22 mouse cellular contexts compared by ENCODE assay signal in genomic region chr13:38615656-38616055, GRCm38 (mm10). TPM values are rescaled to one million over a fixed set of nuclear protein-coding genes. Genes with fewer than 3 reads are reported as not detected.
A peak's percentile ranks its signal among the peaks of the same experiment; 100 is the strongest.
DNase-seq lines count a peak whose midpoint lies in the region; ATAC-seq and TF ChIP-seq lines count a peak whose summit lies in the region.
"Had no signal": no experiment of that assay in that cellular context is flagged by ENCODE, and none has a peak within 500 bp of the region (broad histone marks: within the 10 kb centered on the region; RNA-seq: fewer than 3 reads in every experiment).

No protein-coding gene starts in this region.

- WGBS in liver, embryonic 11.5 days = 39% methylated on average over 5 of the region's 5 CpGs
- 23% methylated on average over 5 of the region's 5 CpGs for WGBS in liver, embryonic 15.5 days (ENCODE audit: insufficient replicate concordance)
- WGBS in cerebellum, adult 2 months = 92% methylated on average over 5 of the region's 5 CpGs
- WGBS in forebrain, embryonic 15.5 days = 96% methylated on average over 5 of the region's 5 CpGs

- TF ChIP-seq POLR2A in MEL (IDR thresholded peaks at IDR 0.05; ENCODE audit: control insufficient read depth in 1 of 2, insufficient read depth in 1 of 2, low read depth in 1 of 2, low read length in 2 of 2, poor library complexity in 1 of 2) = peak in 1 of 2 experiments; percentile 35; a peak in 1 of 4 replicates
- TF ChIP-seq POLR2A in cerebellum, adult 2 months (IDR thresholded peaks at IDR 0.05; ENCODE audit: borderline replicate concordance, insufficient read depth, low read length) = no peak

- H3K27ac ChIP-seq in MEL (ENCODE audit: control insufficient read depth, low read depth, low read length) = peak overlapping the region; percentile 80
- H3K27ac ChIP-seq in liver, embryonic 11.5 days (ENCODE audit: low read depth, low read length) = peak overlapping the region; percentile 30
- H3K27ac ChIP-seq in liver, embryonic 15.5 days (replicated peaks) = peak overlapping the region; percentile 41
- H3K27ac ChIP-seq in cerebellum, adult 2 months (ENCODE audit: insufficient read depth, low read length) = no peak overlapping the region
- H3K27ac ChIP-seq in forebrain, embryonic 15.5 days (replicated peaks) = no peak overlapping the region
- H3K27ac ChIP-seq: forebrain, embryonic 10.5 days; hindbrain, embryonic 12.5 days had no signal

- peak; percentile 70 for DNase-seq in MEL (ENCODE audit: low read depth, low spot score)
- no peak for DNase-seq in liver, embryonic 11.5 days (ENCODE audit: low spot score)
- no peak for DNase-seq in cerebellum, adult 2 months
- DNase-seq in adrenal gland, postnatal 36 days = no peak
- DNase-seq: adrenal gland, postnatal 10 days; B cell, adult 2 months; cerebellum, adult 11-12 months; cerebellum, postnatal 10 days; gastrocnemius, postnatal 10 days; heart, adult 18-20 months; heart, postnatal 10 days; heart, postnatal 4 days had no signal

- H3K27me3 ChIP-seq in MEL (ENCODE audit: control insufficient read depth in 1 of 2, insufficient read depth in 2 of 2, low read length in 2 of 2) = no peaks in the 10 kb centered on the region
- H3K27me3 ChIP-seq in liver, embryonic 11.5 days (replicated peaks; ENCODE audit: control insufficient read depth, insufficient read depth, low read length) = no peaks in the 10 kb centered on the region
- no peaks in the 10 kb centered on the region for H3K27me3 ChIP-seq in liver, embryonic 15.5 days
- H3K27me3 ChIP-seq in cerebellum, adult 2 months (ENCODE audit: control insufficient read depth, insufficient read depth, low read length) = no peaks in the 10 kb centered on the region
- H3K27me3 ChIP-seq in forebrain, embryonic 15.5 days = no peaks in the 10 kb centered on the region
- H3K27me3 ChIP-seq: hindbrain, embryonic 12.5 days had no signal

- TF ChIP-seq CTCF in MEL (IDR thresholded peaks at IDR 0.05 in 2 of 3, conservative IDR thresholded peaks at IDR 0.05 in 1 of 3; ENCODE audit: control insufficient read depth in 1 of 3, insufficient read depth in 1 of 3, low read depth in 2 of 3, low read length in 3 of 3, poor library complexity in 1 of 3, severe bottlenecking in 1 of 3) = no peak
- no peak for TF ChIP-seq CTCF in cerebellum, adult 2 months (IDR thresholded peaks at IDR 0.05; ENCODE audit: borderline replicate concordance, insufficient read depth, low read depth, low read length)

- H3K79me2 ChIP-seq in MEL (ENCODE audit: control insufficient read depth, insufficient read depth, low read length, poor library complexity) = no peaks in the 10 kb centered on the region

- ATAC-seq in liver, embryonic 11.5 days (replicated peaks; ENCODE audit: low FRiP score) = peak; percentile 79
- ATAC-seq in liver, embryonic 15.5 days (ENCODE audit: insufficient read depth) = peak; percentile 65
- peak; percentile 58 for ATAC-seq in megakaryocyte-erythroid progenitor cell, adult 5-6 weeks (replicated peaks; ENCODE audit: low FRiP score, low TSS enrichment, poor library complexity, severe bottlenecking)
- ATAC-seq in forebrain, embryonic 15.5 days (replicated peaks) = no peak
- ATAC-seq: CD4-positive, CD25-positive, alpha-beta regulatory T cell, adult 4 months; forebrain, embryonic 16.5 days; hindbrain, embryonic 16.5 days; inflammation-experienced regulatory T-cells, adult 6 months had no signal

- peaks cover 4 to 24% of the 10 kb centered on the region in 2 experiments; a peak in 3 of 4 replicates for H3K36me3 ChIP-seq in MEL (ENCODE audit: control insufficient read depth in 1 of 2, insufficient read depth in 2 of 2, low read length in 2 of 2)
- peaks cover 10% of the 10 kb centered on the region for H3K36me3 ChIP-seq in liver, embryonic 11.5 days (ENCODE audit: control insufficient read depth, insufficient read depth, low read length)
- peaks cover 13% of the 10 kb centered on the region for H3K36me3 ChIP-seq in liver, embryonic 15.5 days (replicated peaks)
- peaks cover 5% of the 10 kb centered on the region; the same call in 1 of the 2 replicates for H3K36me3 ChIP-seq in forebrain, embryonic 15.5 days

- H3K4me1 ChIP-seq in MEL (ENCODE audit: control insufficient read depth in 1 of 2, insufficient read depth in 2 of 2, low read length in 2 of 2) = peaks cover 27 to 33% of the 10 kb centered on the region in 2 experiments
- peaks cover 37% of the 10 kb centered on the region for H3K4me1 ChIP-seq in liver, embryonic 11.5 days (replicated peaks; ENCODE audit: control insufficient read depth, insufficient read depth, low read length)
- H3K4me1 ChIP-seq in liver, embryonic 15.5 days (replicated peaks) = peaks cover 50% of the 10 kb centered on the region
- no peaks in the 10 kb centered on the region for H3K4me1 ChIP-seq in cerebellum, adult 2 months (ENCODE audit: control insufficient read depth, insufficient read depth, low read length)
- no peaks in the 10 kb centered on the region for H3K4me1 ChIP-seq in forebrain, embryonic 15.5 days
- H3K4me1 ChIP-seq: hindbrain, embryonic 12.5 days had no signal

- peak overlapping the region; percentile 19 for H3K9ac ChIP-seq in MEL (ENCODE audit: control insufficient read depth, low read depth, low read length, poor library complexity, severe bottlenecking)
- no peak overlapping the region for H3K9ac ChIP-seq in liver, embryonic 11.5 days (ENCODE audit: low read depth, low read length)
- no peak overlapping the region for H3K9ac ChIP-seq in liver, embryonic 15.5 days
- no peak overlapping the region for H3K9ac ChIP-seq in forebrain, embryonic 15.5 days (replicated peaks)
- H3K9ac ChIP-seq: hindbrain, embryonic 12.5 days had no signal

- no peaks in the 10 kb centered on the region for H3K9me3 ChIP-seq in MEL (replicated peaks; ENCODE audit: insufficient read depth, low read length)
- no peaks in the 10 kb centered on the region; the same call in 1 of the 2 replicates for H3K9me3 ChIP-seq in liver, embryonic 11.5 days (ENCODE audit: control insufficient read depth, low read length)
- H3K9me3 ChIP-seq in liver, embryonic 15.5 days (replicated peaks) = no peaks in the 10 kb centered on the region
- H3K9me3 ChIP-seq in forebrain, embryonic 15.5 days = no peaks in the 10 kb centered on the region
- H3K9me3 ChIP-seq: heart, embryonic 10.5 days; hindbrain, embryonic 12.5 days had no signal

- H3K4me3 ChIP-seq in MEL (ENCODE audit: control insufficient read depth in 1 of 2, insufficient read depth in 1 of 2, low read depth in 2 of 2, low read length in 2 of 2) = no peak overlapping the region
- H3K4me3 ChIP-seq in liver, embryonic 11.5 days (ENCODE audit: low read depth, low read length) = no peak overlapping the region
- H3K4me3 ChIP-seq in liver, embryonic 15.5 days (replicated peaks) = no peak overlapping the region
- H3K4me3 ChIP-seq in cerebellum, adult 2 months (replicated peaks; ENCODE audit: insufficient read depth, low read depth, low read length) = no peak overlapping the region
- H3K4me3 ChIP-seq in forebrain, embryonic 15.5 days = no peak overlapping the region
- H3K4me3 ChIP-seq: forebrain, embryonic 10.5 days; heart, embryonic 10.5 days; hindbrain, embryonic 12.5 days had no signal

- TF ChIP-seq RAD21 in MEL (IDR thresholded peaks at IDR 0.05; ENCODE audit: low read depth, low read length) = no peak

- TF ChIP-seq EP300 in MEL (IDR thresholded peaks at IDR 0.05; ENCODE audit: low read depth in 1 of 2, low read length in 2 of 2) = peak; percentile 85 to 96

- H3K4me2 ChIP-seq in liver, embryonic 11.5 days = peak overlapping the region; percentile 1; the same call in 1 of the 2 replicates
- H3K4me2 ChIP-seq in liver, embryonic 15.5 days = no peak overlapping the region; the same call in 1 of the 2 replicates
- H3K4me2 ChIP-seq in forebrain, embryonic 15.5 days (replicated peaks) = no peak overlapping the region
- H3K4me2 ChIP-seq: hindbrain, embryonic 12.5 days had no signal

TF ChIP-seq in MEL, 35 proteins besides CTCF, POLR2A, EP300 and RAD21 (continues in another document):
- TF ChIP-seq MAZ (IDR thresholded peaks at IDR 0.05; ENCODE audit: low read depth, low read length) = no peak
- TF ChIP-seq GATA1 (IDR thresholded peaks at IDR 0.05; ENCODE audit: low read depth, low read length) = peak; percentile 90
- no peak for TF ChIP-seq CHD2 (IDR thresholded peaks at IDR 0.05; ENCODE audit: low read length)
- peak; percentile 80 for TF ChIP-seq MYB (IDR thresholded peaks at IDR 0.05; ENCODE audit: low read depth, low read length)
- no peak for TF ChIP-seq ZC3H11A (IDR thresholded peaks at IDR 0.05; ENCODE audit: low read depth, low read length)
- TF ChIP-seq GABPA (IDR thresholded peaks at IDR 0.05; ENCODE audit: low read depth, low read length) = no peak
- TF ChIP-seq POLR2AphosphoS2 (IDR thresholded peaks at IDR 0.05; ENCODE audit: low read length) = no peak
- no peak for TF ChIP-seq HCFC1 (IDR thresholded peaks at IDR 0.05; ENCODE audit: low read depth, low read length)
- 0 out of 2 replicates have a peak, but pooled peaks have one; percentile 31 for TF ChIP-seq TBP (IDR thresholded peaks at IDR 0.05; ENCODE audit: low read depth, low read length)

RNA-seq across cellular contexts. Expression of gene Bloc1s5, which starts 19.3 kb away (rescaled TPM):
- total RNA-seq in MEL (2012; rRNA removed) = 9.9 and 12.3 TPM in 2 replicates
- 10 to 100 TPM in 1 of 2 experiments, not detected in 1; 16.2 TPM for polyA plus RNA-seq in MEL (2012; ENCODE audit: insufficient read depth in 1 of 2, insufficient read length in 2 of 2, low read depth in 1 of 2, low replicate concordance in 2 of 2, missing spikeins in 1 of 2)
- polyA plus RNA-seq in liver, embryonic 11.5 days (2014; fragmentation: Nextera tagmentation; extraction: Ambion mirVana) = 20.3 and 24.9 TPM in 2 replicates
- polyA plus RNA-seq in liver, embryonic 15.5 days (2015; fragmentation: Nextera tagmentation; extraction: Ambion mirVana) = 10.3 and 10.5 TPM in 2 replicates
- total RNA-seq in megakaryocyte-erythroid progenitor cell, adult 5-6 weeks (2014; fragmentation: Nextera tagmentation) = 13.1 and 18.0 TPM in 2 replicates
- 13.7 and 15.9 TPM in 2 replicates for total RNA-seq in megakaryocyte-erythroid progenitor cell, adult 5-6 weeks (2017)
- 11.2 and 11.3 TPM in 2 replicates for polyA plus RNA-seq in cerebellum, adult 2 months (2012; rRNA removed)
- total RNA-seq in adrenal gland, postnatal 36 days (2021) = 10 to 100 TPM; 19.8 to 25.7 TPM
- 24.7 and 25.0 TPM in 2 replicates for polyA plus RNA-seq in forebrain, embryonic 15.5 days (2015; fragmentation: Nextera tagmentation; extraction: Ambion mirVana)

RNA-seq across cellular contexts. Expression of gene Eef1e1, which starts 43.2 kb away (rescaled TPM):
- total RNA-seq in MEL (2012; rRNA removed) = 187 and 218 TPM in 2 replicates
- polyA plus RNA-seq in MEL (2012; ENCODE audit: insufficient read depth in 1 of 2, insufficient read length in 2 of 2, low read depth in 1 of 2, low replicate concordance in 2 of 2, missing spikeins in 1 of 2) = 100 to 1,000 TPM in 1 of 2 experiments, not detected in 1; 194 TPM
- 112 and 117 TPM in 2 replicates for polyA plus RNA-seq in liver, embryonic 11.5 days (2014; fragmentation: Nextera tagmentation; extraction: Ambion mirVana)
- polyA plus RNA-seq in liver, embryonic 15.5 days (2015; fragmentation: Nextera tagmentation; extraction: Ambion mirVana) = 37.2 and 41.9 TPM in 2 replicates
- total RNA-seq in megakaryocyte-erythroid progenitor cell, adult 5-6 weeks (2014; fragmentation: Nextera tagmentation) = 80.8 and 96.0 TPM in 2 replicates
- total RNA-seq in megakaryocyte-erythroid progenitor cell, adult 5-6 weeks (2017) = 132 TPM in 2 replicates
- 18.3 and 21.5 TPM in 2 replicates for polyA plus RNA-seq in cerebellum, adult 2 months (2012; rRNA removed)
- total RNA-seq in adrenal gland, postnatal 36 days (2021) = 10 to 100 TPM; 36.6 to 44.1 TPM
- 84.8 and 84.9 TPM in 2 replicates for polyA plus RNA-seq in forebrain, embryonic 15.5 days (2015; fragmentation: Nextera tagmentation; extraction: Ambion mirVana)

Comparison
In these comparisons a context has a peak if more than half of its experiments do, and no peak if none do; other contexts are left out.
1. H3K27ac ChIP-seq: peak in MEL (single experiment), liver, embryonic 11.5 days (single experiment) and liver, embryonic 15.5 days (single experiment); none in cerebellum, adult 2 months (single experiment) and forebrain, embryonic 15.5 days (single experiment).